Mouse (Mus musculus) MEL (cell line): ENCODE measurements around the gene Olfr544. TPM values are rescaled to one million over a fixed set of nuclear protein-coding genes. Genes with fewer than 3 reads are reported as not detected.

Experiments used
- DNase-seq: peaks from one replicate; pipeline ENCODE4 v3.0.0; 2011; ENCODE audit warnings: low read depth, low spot score
- H3K27ac ChIP-seq: 2 replicates; pipeline ENCODE4 v1.5.1; 2012; ENCODE audit warnings: low read depth, mild to moderate bottlenecking, control low read depth, low read length, moderate library complexity; ENCODE audit not compliant: control insufficient read depth
- H3K27me3 ChIP-seq, 2 experiments: fragments of 150-350 bp in 1 of 2; sonication (generic) in 1 of 2; 2 replicates each; pipeline ENCODE4 v1.6.1; 2012; ENCODE audit warnings: low read length in 2 of 2, mild to moderate bottlenecking in 2 of 2, improper control_type of control experiment in 1 of 2, moderate library complexity in 1 of 2; ENCODE audit not compliant: insufficient read depth in 2 of 2, control insufficient read depth in 1 of 2
- H3K36me3 ChIP-seq, 2 experiments: 2 replicates each; pipeline ENCODE4 v1.6.1; 2012 to 2014; ENCODE audit warnings: low read length in 2 of 2, improper control_type of control experiment in 1 of 2, inconsistent platforms in 1 of 2, mild to moderate bottlenecking in 1 of 2; ENCODE audit not compliant: insufficient read depth in 2 of 2, control insufficient read depth in 1 of 2
- H3K4me1 ChIP-seq, 2 experiments: fragments of 150-350 bp in 1 of 2; sonication (generic) in 1 of 2; 2 replicates each; pipeline ENCODE4 v1.6.1; 2012; ENCODE audit warnings: low read length in 2 of 2, improper control_type of control experiment in 1 of 2, mild to moderate bottlenecking in 1 of 2; ENCODE audit not compliant: insufficient read depth in 2 of 2, control insufficient read depth in 1 of 2
- H3K4me3 ChIP-seq, 2 experiments: fragments of 150-350 bp in 1 of 2; sonication (generic) in 1 of 2; 2 replicates each; pipeline ENCODE4 v1.5.1; 2012; ENCODE audit warnings: low read depth in 2 of 2, low read length in 2 of 2, mild to moderate bottlenecking in 2 of 2, moderate library complexity in 2 of 2, control low read depth in 1 of 2, improper control_type of control experiment in 1 of 2; ENCODE audit not compliant: control insufficient read depth in 1 of 2, insufficient read depth in 1 of 2
- H3K79me2 ChIP-seq: 2 replicates; pipeline ENCODE4 v1.6.1; 2012; ENCODE audit warnings: mild to moderate bottlenecking, low read length, moderate library complexity; ENCODE audit not compliant: control insufficient read depth, poor library complexity, insufficient read depth
- H3K9ac ChIP-seq: 2 replicates; pipeline ENCODE4 v1.6.1; 2012; ENCODE audit warnings: low read depth, mild to moderate bottlenecking, control low read depth, low read length, moderate library complexity; ENCODE audit not compliant: control insufficient read depth, poor library complexity, severe bottlenecking
- H3K9me3 ChIP-seq: fragments of 150-350 bp; sonication (generic); replicated peaks from 2 replicates; pipeline ENCODE4 v1.6.1; 2012; ENCODE audit warnings: mild to moderate bottlenecking, low read length, improper control_type of control experiment, moderate library complexity; ENCODE audit not compliant: insufficient read depth
- EP300 ChIP-seq, 2 experiments: IDR thresholded peaks; 2 replicates each; pipeline ENCODE4 v1.6.1; 2011; ENCODE audit warnings: improper control_type of control experiment in 2 of 2, low read length in 2 of 2, low read depth in 1 of 2, mild to moderate bottlenecking in 1 of 2
- KAT2A ChIP-seq: conservative IDR thresholded peaks from 2 replicates; pipeline ENCODE4 v1.6.1; 2012; ENCODE audit warnings: low read depth, low read length, improper control_type of control experiment, inconsistent platforms
- MXI1 ChIP-seq: IDR thresholded peaks from 2 replicates; pipeline ENCODE4 v1.6.1; 2011; ENCODE audit warnings: mild to moderate bottlenecking, low read depth, low read length, improper control_type of control experiment
- NRF1 ChIP-seq: IDR thresholded peaks from 2 replicates; pipeline ENCODE4 v1.6.1; 2014; ENCODE audit warnings: low read depth, mild to moderate bottlenecking, inconsistent platforms, low read length, improper control_type of control experiment, moderate library complexity; ENCODE audit not compliant: poor library complexity, insufficient read depth, severe bottlenecking
- POLR2A ChIP-seq, 2 experiments: IDR thresholded peaks; 2 replicates each; pipeline ENCODE4 v1.6.1; 2011 to 2012; ENCODE audit warnings: low read length in 2 of 2, mild to moderate bottlenecking in 2 of 2, control low read depth in 1 of 2, improper control_type of control experiment in 1 of 2, low read depth in 1 of 2, moderate library complexity in 1 of 2; ENCODE audit not compliant: control insufficient read depth in 1 of 2, insufficient read depth in 1 of 2, poor library complexity in 1 of 2
- POLR2AphosphoS2 ChIP-seq: IDR thresholded peaks from 2 replicates; pipeline ENCODE4 v1.6.1; 2011; ENCODE audit warnings: low read length, improper control_type of control experiment
- POLR2AphosphoS5 ChIP-seq: IDR thresholded peaks from 2 replicates; pipeline ENCODE4 v1.6.1; 2012; ENCODE audit warnings: low read depth, borderline replicate concordance, mild to moderate bottlenecking, inconsistent platforms, low read length, moderate library complexity, mixed read lengths
- RAD21 ChIP-seq: IDR thresholded peaks from 2 replicates; pipeline ENCODE4 v1.6.1; 2011; ENCODE audit warnings: mild to moderate bottlenecking, low read depth, low read length, improper control_type of control experiment
- SMC3 ChIP-seq: IDR thresholded peaks from 2 replicates; pipeline ENCODE4 v1.6.1; 2011; ENCODE audit warnings: low read depth, low read length, improper control_type of control experiment
- TCF12 ChIP-seq: IDR thresholded peaks from 2 replicates; pipeline ENCODE4 v1.6.1; 2014; ENCODE audit warnings: low read depth, mild to moderate bottlenecking, inconsistent platforms, low read length, improper control_type of control experiment, moderate library complexity
- USF1 ChIP-seq: IDR thresholded peaks from 2 replicates; pipeline ENCODE4 v1.6.1; 2014; ENCODE audit warnings: low read depth, mild to moderate bottlenecking, inconsistent platforms, low read length, improper control_type of control experiment, moderate library complexity
- ZKSCAN1 ChIP-seq: IDR thresholded peaks from 2 replicates; pipeline ENCODE4 v1.6.1; 2012; ENCODE audit warnings: low read depth, mild to moderate bottlenecking, inconsistent platforms, low read length, improper control_type of control experiment, moderate library complexity
- polyA plus RNA-seq, 2 experiments: library from polyadenylated mRNA; stranded (reverse) in 1 of 2; unstranded in 1 of 2; fragments of >175 nt in 1 of 2; fragments of >200 nt in 1 of 2; gene quantifications; 2 replicates each; pipeline versions ENCODE4 v1.2.1 to v1.2.4; 2012; ENCODE audit warnings: low replicate concordance in 2 of 2, low read depth in 1 of 2; ENCODE audit not compliant: insufficient read length in 2 of 2, insufficient read depth in 1 of 2, missing spikeins in 1 of 2
- total RNA-seq: library from RNA; depleted of rRNA; stranded (reverse); fragments of 300-350 nt; gene quantifications from 2 replicates; pipeline ENCODE4 v1.2.3, GENCODE M21; 2012

Olfr544 gene
- total and polyA plus RNA-seq, 3 experiments: 0.04 to 0.07 TPM; not detected in 1

DNA sequence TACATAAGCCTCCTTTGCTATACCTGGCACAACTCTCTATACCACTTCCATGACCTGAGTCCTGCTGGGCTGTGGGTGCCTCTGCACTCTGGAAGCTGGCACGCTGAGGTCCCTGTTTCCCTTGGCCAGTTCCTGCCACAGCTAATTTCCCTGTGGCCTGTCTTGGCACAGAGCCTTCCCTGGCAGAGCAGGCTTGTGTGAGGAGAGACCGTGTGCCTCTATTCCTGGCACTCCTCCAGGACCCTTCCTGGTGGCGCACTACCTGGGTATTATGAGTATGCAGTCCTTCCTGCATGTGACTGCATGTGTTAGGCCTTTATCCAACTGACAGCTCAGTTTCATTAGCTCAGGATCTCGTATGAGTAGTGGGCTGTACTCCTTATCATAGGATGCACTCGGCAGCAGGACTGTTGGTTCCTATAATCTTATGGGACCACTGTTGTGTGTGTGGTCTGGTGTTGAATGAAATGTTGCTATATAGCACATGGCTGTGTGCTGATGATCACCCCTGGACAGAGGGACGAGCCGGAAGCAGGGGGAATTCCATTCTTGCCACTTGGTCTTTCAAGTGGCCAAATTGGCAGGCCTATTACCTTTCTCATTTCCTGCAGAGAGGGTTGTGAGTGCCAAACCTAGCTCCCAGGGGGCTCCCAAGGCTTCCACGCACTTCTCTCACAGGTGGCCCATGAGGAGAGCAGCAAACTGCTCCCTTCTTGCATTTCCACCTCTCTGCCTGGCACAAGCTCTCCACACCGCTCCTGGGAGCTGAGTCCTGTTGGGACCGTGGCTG, 28.3 kb upstream of the Olfr544 start:
- Histone ChIP-seq H3K4me1 (peaks cover 2 to 11% of the 10 kb centered on the region in 2 experiments; a peak in 3 of 4 replicates), H3K79me2 (peaks cover 1% of the 10 kb centered on the region; the same call in 1 of the 2 replicates), H3K4me3 (no peak overlapping the region), H3K27ac (no peak overlapping the region), H3K27me3 (peaks cover 5 to 6% of the 10 kb centered on the region in 2 experiments; a peak in 3 of 4 replicates), H3K9ac (no peak overlapping the region), H3K9me3 (no peaks in the 10 kb centered on the region), H3K36me3 (peaks cover 0 to 6% of the 10 kb centered on the region in 2 experiments; a peak in 1 of 4 replicates)
- no peak for DNase-seq
- no peak for TF ChIP-seq TCF12
- no peak for TF ChIP-seq USF1
- TF ChIP-seq EP300 (IDR thresholded peaks at IDR 0.05; ENCODE audit: low read depth in 1 of 2, low read length in 2 of 2): no peak
- no peak for TF ChIP-seq NRF1
- TF ChIP-seq MXI1: no peak
- TF ChIP-seq POLR2AphosphoS2: no peak
- TF ChIP-seq RAD21: no peak

DNA sequence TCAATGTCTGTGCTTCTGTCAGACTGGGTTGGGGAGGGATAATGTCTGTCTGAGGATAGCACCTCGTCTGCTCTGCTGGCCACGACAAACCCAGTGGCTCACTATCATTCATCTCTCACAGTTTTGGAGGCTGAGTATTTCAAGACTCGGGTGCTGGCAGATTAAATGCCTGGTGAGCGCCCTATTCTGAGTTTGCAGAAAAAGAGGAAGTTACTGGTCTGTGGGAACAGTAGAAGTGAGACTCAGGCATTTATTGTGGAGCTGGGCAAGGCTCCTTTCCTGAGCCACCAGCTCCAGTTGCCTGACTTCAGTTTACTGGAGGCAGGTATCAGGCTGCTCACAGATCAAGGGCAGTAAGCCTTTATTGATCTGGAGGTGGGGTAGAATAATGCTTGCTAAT, 26.0 kb upstream of the Olfr544 start:
- Histone ChIP-seq H3K9ac (peak overlapping the region; percentile 25), H3K36me3 (peaks cover 0 to 6% of the 10 kb centered on the region in 2 experiments; a peak in 1 of 4 replicates), H3K4me1 (peaks cover 2 to 11% of the 10 kb centered on the region in 2 experiments; a peak in 3 of 4 replicates), H3K79me2 (peaks cover 1% of the 10 kb centered on the region; the same call in 1 of the 2 replicates), H3K27ac (no peak overlapping the region), H3K4me3 (peak overlapping the region; percentile 61 to 86; a peak in 3 of 4 replicates), H3K27me3 (peaks cover 5 to 6% of the 10 kb centered on the region in 2 experiments; a peak in 3 of 4 replicates), H3K9me3 (no peaks in the 10 kb centered on the region)
- no peak for TF ChIP-seq KAT2A
- no peak for TF ChIP-seq POLR2AphosphoS5
- no peak for TF ChIP-seq USF1
- TF ChIP-seq ZKSCAN1: no peak
- TF ChIP-seq NRF1: no peak
- no peak for TF ChIP-seq POLR2A (IDR thresholded peaks at IDR 0.05; ENCODE audit: control insufficient read depth in 1 of 2, insufficient read depth in 1 of 2, low read depth in 1 of 2, low read length in 2 of 2, poor library complexity in 1 of 2)
- no peak for TF ChIP-seq SMC3
- DNase-seq: peak; percentile 83
